Mouse (Mus musculus) C3H10T1/2 (cell line): Measurements from ENCODE around the gene Cd40. TPM values are rescaled to one million over a fixed set of nuclear protein-coding genes. Genes with fewer than 3 reads are reported as not detected.

Experiments
- polyA plus RNA-seq, 2 experiments: library from polyadenylated mRNA; unstranded; fragments of >200 nt; fragmentation: generic; extraction: Trizol; gene quantifications; one replicate each; pipeline ENCODE4 v1.2.1; 2012; ENCODE audit warnings: missing spikeins in 2 of 2

The Cd40 gene
- polyA plus RNA-seq, result not detected

GRCm38 (mm10) chr2:165054888-165055852 lies at the start of gene Cd40:
Gene Cd40 (plus strand): TSS chr2:165055627.

GRCm38 (mm10) chr2:165034131-165035057 lies 21.0 kb upstream of the Cd40 start, which contains the start of gene Ncoa5:
Gene Ncoa5 (minus strand): TSS chr2:165034867.

GRCm38 (mm10) chr2:165090650-165091049 lies 35.2 kb downstream of the Cd40 start, which contains the start of gene 1700025C18Rik:
Gene 1700025C18Rik (minus strand): TSS chr2:165090750.

Other genes starting within 250 kb of the Cd40 start
- gene Zswim1, start 232.9 kb upstream of the Cd40 start, polyA plus RNA-seq, result 10 to 100 TPM in 1 of 2 experiments, 1 to 10 TPM in 1; 9.1 to 10.1 TPM
- under 1 TPM in 1 of 2 experiments, not detected in 1; 0.26 TPM for gene Spata25, start 227.1 kb upstream of the Cd40 start, polyA plus RNA-seq
- gene Ctsa, start 222.8 kb upstream of the Cd40 start, polyA plus RNA-seq, result 100 to 1,000 TPM in 1 of 2 experiments, 10 to 100 TPM in 1; 94.4 to 205 TPM
- 1 to 10 TPM; 2.4 to 6.6 TPM for gene Neurl2, start 222.2 kb upstream of the Cd40 start, polyA plus RNA-seq
- gene Pltp, start 197.9 kb upstream of the Cd40 start, polyA plus RNA-seq, result 100 to 1,000 TPM in 1 of 2 experiments, 10 to 100 TPM in 1; 16.6 to 130 TPM
- 10 to 100 TPM; 56.7 to 65.1 TPM for gene Pcif1, start 176.3 kb upstream of the Cd40 start, polyA plus RNA-seq
- gene Zfp335, start 143.9 kb upstream of the Cd40 start, polyA plus RNA-seq, result 10 to 100 TPM in 1 of 2 experiments, 1 to 10 TPM in 1; 4.1 to 11.3 TPM
- 10 to 100 TPM in 1 of 2 experiments, under 1 TPM in 1; 0.49 to 19.7 TPM for gene Mmp9, start 114.8 kb upstream of the Cd40 start, polyA plus RNA-seq
- gene Slc12a5, start 94.8 kb upstream of the Cd40 start, polyA plus RNA-seq, result 1 to 10 TPM in 1 of 2 experiments, under 1 TPM in 1; 0.12 to 1.1 TPM
- gene Ncoa5, start 20.8 kb upstream of the Cd40 start, polyA plus RNA-seq, result 10 to 100 TPM; 11.6 to 29.5 TPM
- not detected for gene 1700025C18Rik, start 35.1 kb downstream of the Cd40 start, polyA plus RNA-seq
- gene Cdh22, start 179.2 kb downstream of the Cd40 start, polyA plus RNA-seq, result not detected
- gene Slc35c2, start 232.2 kb downstream of the Cd40 start, polyA plus RNA-seq, result 10 to 100 TPM; 30.7 to 44.5 TPM